Mouse (Mus musculus) hindbrain, embryonic 10.5 days (tissue): ENCODE measurements at regions not wholly inside any gene's neighbourhood (a gene's known extent, or its start where the extent isn't known, plus 50 kb on each side); places are given as distances from the start of the nearest gene placed in this dataset.

Experiments
- DNase-seq: peaks from one replicate; pipeline ENCODE4 v3.0.0-alpha.2; 2017; ENCODE audit warnings: low spot score
- H3K27ac ChIP-seq: fragments of 300-500 bp; sonication (generic); 2 replicates; pipeline ENCODE4 v1.5.1; 2016; ENCODE audit warnings: mild to moderate bottlenecking, moderate library complexity
- H3K27me3 ChIP-seq: fragments of 300-500 bp; sonication (generic); 2 replicates; pipeline ENCODE4 v1.6.1; 2016; ENCODE audit warnings: mild to moderate bottlenecking; ENCODE audit not compliant: poor library complexity, insufficient read depth, severe bottlenecking
- H3K36me3 ChIP-seq: fragments of 300-500 bp; sonication (generic); 2 replicates; pipeline ENCODE4 v1.6.1; 2016; ENCODE audit warnings: mild to moderate bottlenecking, moderate library complexity
- H3K4me1 ChIP-seq: fragments of 300-500 bp; sonication (generic); replicated peaks from 2 replicates; pipeline ENCODE4 v1.6.1; 2016; ENCODE audit warnings: mild to moderate bottlenecking
- H3K4me3 ChIP-seq: fragments of 300-500 bp; sonication (generic); 2 replicates; pipeline ENCODE4 v1.5.1; 2016; ENCODE audit warnings: mild to moderate bottlenecking, moderate library complexity
- H3K9me3 ChIP-seq: fragments of 300-500 bp; sonication (generic); 2 replicates; pipeline ENCODE4 v1.6.1; 2016; ENCODE audit warnings: mild to moderate bottlenecking, moderate library complexity
- WGBS: fragments of 180-500 bp; shearing (Covaris S2); methylation state at CpG from one replicate; pipeline ENCODE4 v1.1.7; 2016; 5-methylcytosine and 5-hydroxymethylcytosine counted together

GRCm38 (mm10) chr5:96919149-96919548, 78.3 kb upstream of the Bmp2k start:
- Histone ChIP-seq H3K27ac (peak overlapping the region; percentile 24; the same call in 1 of the 2 replicates), H3K4me1 (peaks cover 20% of the 10 kb centered on the region), H3K27me3 (no peaks in the 10 kb centered on the region), H3K36me3 (no peaks in the 10 kb centered on the region), H3K9me3 (no peaks in the 10 kb centered on the region), H3K4me3 (no peak overlapping the region)
- no peak for DNase-seq
- 90% methylated on average over 6 of the region's 6 CpGs for WGBS

DNA sequence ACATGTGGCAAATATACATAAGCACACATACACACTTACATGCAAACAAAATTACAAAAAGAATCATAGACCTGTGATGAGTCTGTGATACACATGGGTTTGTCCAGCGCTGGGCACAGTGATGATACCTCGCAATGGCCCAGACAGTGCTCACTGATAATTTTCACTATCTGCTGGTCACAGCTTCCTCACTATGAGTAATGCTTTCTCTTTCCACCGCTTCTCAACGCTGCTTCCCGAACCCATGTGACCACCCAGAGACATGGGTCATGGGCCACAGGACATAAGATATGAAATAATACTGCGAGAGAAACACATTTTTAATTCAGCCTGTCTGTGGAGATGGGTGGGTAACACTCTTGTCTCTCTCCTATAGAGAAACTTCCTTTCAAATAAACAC, 76.5 kb upstream of the Bmp2k start:
- Histone ChIP-seq H3K9me3 (no peaks in the 10 kb centered on the region), H3K36me3 (no peaks in the 10 kb centered on the region), H3K4me3 (no peak overlapping the region), H3K27ac (no peak overlapping the region), H3K4me1 (peaks cover 20% of the 10 kb centered on the region), H3K27me3 (no peaks in the 10 kb centered on the region)
- 91% methylated on average over 6 of the region's 6 CpGs for WGBS
- no peak for DNase-seq

GRCm38 (mm10) chr5:96921511-96921910, 76.0 kb upstream of the Bmp2k start:
- Histone ChIP-seq H3K4me1 (peaks cover 20% of the 10 kb centered on the region), H3K27me3 (no peaks in the 10 kb centered on the region), H3K9me3 (no peaks in the 10 kb centered on the region), H3K36me3 (no peaks in the 10 kb centered on the region), H3K4me3 (no peak overlapping the region), H3K27ac (0 out of 2 replicates have a peak overlapping the region, but pooled peaks have one; percentile 8)
- DNase-seq: no peak
- 84% methylated on average over 6 of the region's 6 CpGs for WGBS

DNA sequence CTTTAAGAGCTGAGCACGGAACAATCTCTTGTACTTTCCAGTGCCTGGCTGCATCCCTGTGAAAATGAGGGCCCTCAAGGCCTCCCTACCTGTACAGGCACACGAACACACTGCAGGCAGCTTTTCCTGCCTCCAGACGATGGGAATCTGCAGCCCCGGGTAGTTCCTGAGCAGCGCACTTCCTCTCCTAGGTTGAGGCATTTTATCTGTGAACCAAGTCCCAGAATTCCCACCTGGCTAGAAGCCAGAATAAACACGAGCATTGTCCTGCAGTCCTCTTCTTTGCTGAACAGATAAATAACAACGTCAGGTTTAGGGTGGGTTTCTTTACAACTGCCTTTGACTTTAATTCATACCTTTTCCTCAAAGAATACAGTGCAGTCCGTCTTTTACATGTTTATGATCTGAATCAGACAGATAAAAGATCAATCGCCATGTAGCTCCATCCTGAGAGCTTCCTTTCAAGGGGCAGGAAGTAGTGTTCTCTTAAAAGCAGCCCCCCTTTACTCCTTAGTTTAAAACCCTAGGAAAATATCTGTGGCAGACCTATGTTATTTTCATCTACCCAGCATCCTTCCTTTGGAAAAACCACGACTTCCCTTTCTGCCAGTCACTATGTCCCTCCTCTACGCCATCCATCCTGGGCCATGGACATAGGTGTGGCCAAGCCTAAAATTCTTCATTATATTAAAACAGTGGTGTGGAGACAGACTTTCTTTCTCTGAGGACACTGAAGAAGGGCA, 75.3 kb upstream of the Bmp2k start:
- Histone ChIP-seq H3K9me3 (no peaks in the 10 kb centered on the region), H3K27ac (peak overlapping the region; percentile 70), H3K4me1 (peaks cover 20% of the 10 kb centered on the region)

GRCm38 (mm10) chr5:96922716-96923076, 74.8 kb upstream of the Bmp2k start:
- no peak for DNase-seq
- no peak overlapping the region for H3K4me3 ChIP-seq
- H3K27ac ChIP-seq: peak overlapping the region; percentile 70
- no peaks in the 10 kb centered on the region for H3K9me3 ChIP-seq
- no peaks in the 10 kb centered on the region for H3K36me3 ChIP-seq
- 65% methylated on average over 4 of the region's 4 CpGs for WGBS
- H3K4me1 ChIP-seq: peaks cover 16% of the 10 kb centered on the region
- H3K27me3 ChIP-seq: no peaks in the 10 kb centered on the region

More for the DNA sequence above, 75.3 kb upstream of the Bmp2k start:
- Histone ChIP-seq H3K36me3 (no peaks in the 10 kb centered on the region), H3K27me3 (no peaks in the 10 kb centered on the region), H3K4me3 (no peak overlapping the region)
- 78% methylated on average over 11 of the region's 11 CpGs for WGBS
- DNase-seq: no peak

GRCm38 (mm10) chr5:96923526-96923925, 74.0 kb upstream of the Bmp2k start:
- 84% methylated on average over 1 of the region's 1 CpGs for WGBS
- DNase-seq: no peak
- Histone ChIP-seq H3K36me3 (no peaks in the 10 kb centered on the region), H3K4me1 (peaks cover 12% of the 10 kb centered on the region), H3K27ac (peak overlapping the region; percentile 70; the same call in 1 of the 2 replicates), H3K4me3 (no peak overlapping the region), H3K9me3 (no peaks in the 10 kb centered on the region), H3K27me3 (no peaks in the 10 kb centered on the region)

- Histone ChIP-seq H3K27ac (no peak overlapping the region), H3K4me3 (no peak overlapping the region), H3K27me3 (no peaks in the 10 kb centered on the region), H3K36me3 (no peaks in the 10 kb centered on the region), H3K4me1 (peaks cover 12% of the 10 kb centered on the region), H3K9me3 (no peaks in the 10 kb centered on the region)
- 91% methylated on average over 7 of the region's 7 CpGs for WGBS
- no peak for DNase-seq
Observed at GRCm38 (mm10) chr5:96924736-96925429, 72.6 kb upstream of the Bmp2k start.

DNA sequence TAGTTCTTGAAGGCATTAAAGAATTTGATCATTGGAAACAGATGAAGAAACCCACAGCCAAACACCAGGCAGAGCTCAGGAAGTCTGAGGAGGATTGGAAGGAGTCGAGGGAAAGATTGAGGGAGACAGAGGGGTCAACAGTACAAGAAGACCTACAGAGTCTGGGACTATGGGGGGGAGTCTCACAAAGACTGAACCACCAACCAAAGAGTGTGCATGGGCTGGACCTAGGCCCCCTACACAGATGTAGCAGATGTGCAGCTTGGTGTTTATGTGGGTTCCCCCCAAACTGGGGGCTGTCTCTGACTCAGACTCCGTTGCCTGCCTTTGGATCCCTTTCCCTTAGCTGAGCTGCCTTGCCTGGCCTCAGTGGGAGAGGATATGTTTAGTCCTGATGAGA, 71.5 kb upstream of the Bmp2k start:
- H3K4me3 ChIP-seq: no peak overlapping the region
- no peak overlapping the region for H3K27ac ChIP-seq
- H3K9me3 ChIP-seq: no peaks in the 10 kb centered on the region
- H3K4me1 ChIP-seq: peaks cover 12% of the 10 kb centered on the region
- no peaks in the 10 kb centered on the region for H3K27me3 ChIP-seq
- 69% methylated on average over 2 of the region's 2 CpGs for WGBS
- DNase-seq: no peak
- H3K36me3 ChIP-seq: no peaks in the 10 kb centered on the region

- DNase-seq: no peak
- Histone ChIP-seq H3K27me3 (no peaks in the 10 kb centered on the region), H3K4me3 (no peak overlapping the region), H3K9me3 (no peaks in the 10 kb centered on the region), H3K36me3 (no peaks in the 10 kb centered on the region), H3K4me1 (no peaks in the 10 kb centered on the region), H3K27ac (no peak overlapping the region)
- 60% methylated on average over 2 of the region's 2 CpGs for WGBS
Observed at GRCm38 (mm10) chr5:96931091-96931490, 66.4 kb upstream of the Bmp2k start.

- H3K9me3 ChIP-seq: no peaks in the 10 kb centered on the region
- H3K36me3 ChIP-seq: no peaks in the 10 kb centered on the region
- H3K27ac ChIP-seq: no peak overlapping the region
- 59% methylated on average over 4 of the region's 4 CpGs for WGBS
- no peak for DNase-seq
- no peak overlapping the region for H3K4me3 ChIP-seq
- H3K27me3 ChIP-seq: no peaks in the 10 kb centered on the region
- no peaks in the 10 kb centered on the region for H3K4me1 ChIP-seq
Observed at GRCm38 (mm10) chr5:96931576-96932152, 65.8 kb upstream of the Bmp2k start.

- DNase-seq: no peak
Observed at GRCm38 (mm10) chr5:96936239-96936638, 61.2 kb upstream of the Bmp2k start.

GRCm38 (mm10) chr5:96938718-96939117, 58.8 kb upstream of the Bmp2k start:
- no peak for DNase-seq
- peaks cover 18% of the 10 kb centered on the region for H3K4me1 ChIP-seq
- no peaks in the 10 kb centered on the region for H3K9me3 ChIP-seq
- H3K4me3 ChIP-seq: no peak overlapping the region
- 86% methylated on average over 11 of the region's 11 CpGs for WGBS
- H3K27ac ChIP-seq: no peak overlapping the region
- no peaks in the 10 kb centered on the region for H3K36me3 ChIP-seq
- no peaks in the 10 kb centered on the region for H3K27me3 ChIP-seq

More at GRCm38 (mm10) chr5:96936239-96936638, 61.2 kb upstream of the Bmp2k start:
- H3K27me3 ChIP-seq: no peaks in the 10 kb centered on the region
- no peak overlapping the region for H3K4me3 ChIP-seq
- H3K27ac ChIP-seq: no peak overlapping the region
- WGBS: 86% methylated on average over 3 of the region's 3 CpGs
- no peaks in the 10 kb centered on the region for H3K36me3 ChIP-seq
- no peaks in the 10 kb centered on the region for H3K9me3 ChIP-seq
- H3K4me1 ChIP-seq: peaks cover 14% of the 10 kb centered on the region

- peaks cover 18% of the 10 kb centered on the region for H3K4me1 ChIP-seq
- no peaks in the 10 kb centered on the region for H3K9me3 ChIP-seq
- H3K27ac ChIP-seq: no peak overlapping the region
- no peak for DNase-seq
- H3K4me3 ChIP-seq: no peak overlapping the region
- H3K27me3 ChIP-seq: no peaks in the 10 kb centered on the region
- WGBS: 76% methylated on average over 1 of the region's 1 CpGs
- H3K36me3 ChIP-seq: no peaks in the 10 kb centered on the region
Observed at GRCm38 (mm10) chr5:96939273-96939672, 58.2 kb upstream of the Bmp2k start.
